Mouse (Mus musculus): ENCODE measurements around the gene Ankrd54. TPM values are rescaled to one million over a fixed set of nuclear protein-coding genes. Genes with fewer than 3 reads are reported as not detected.
"Not testable (repeated sequence)": the region's sequence is repeated elsewhere in the genome, so short reads cannot be mapped to it uniquely, and the experiment has no call there.

The Ankrd54 gene
- polyA plus RNA-seq, 2 experiments, result 44.4 to 58.3 TPM

DNA sequence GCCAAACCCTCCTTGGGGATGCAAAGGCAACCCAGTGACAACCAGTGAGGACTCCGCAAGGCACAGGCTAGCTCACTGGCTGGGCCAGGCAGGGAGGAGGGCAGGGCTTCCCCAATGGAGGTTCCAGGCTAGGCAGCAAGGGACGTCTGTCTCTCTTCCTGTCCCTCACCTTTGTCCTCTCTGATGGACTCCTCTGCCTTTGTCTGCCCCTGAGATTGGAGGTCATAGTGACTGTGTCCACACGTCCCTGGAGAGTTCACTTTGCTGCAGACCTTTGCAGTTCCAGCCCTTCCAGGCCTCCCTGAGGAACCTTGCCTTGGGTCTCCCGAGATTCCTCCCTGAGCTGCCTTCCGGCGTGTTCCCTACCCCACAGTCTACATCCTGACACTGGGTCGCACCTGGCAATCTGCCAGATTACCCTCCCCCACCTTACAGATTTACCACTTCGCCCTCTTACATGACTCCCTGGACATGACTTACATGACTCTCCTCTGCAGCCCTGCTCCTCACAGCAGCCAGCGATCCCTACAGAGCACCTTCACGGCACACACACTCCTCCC lies 39.9 kb downstream of the Ankrd54 start:
- no peak for TF ChIP-seq POLR2A (IDR thresholded peaks at IDR 0.05; ENCODE audit: borderline replicate concordance, extremely low read depth, insufficient read depth, insufficient read length)
- DNase-seq (ENCODE audit: low spot score) (no peak), ATAC-seq (ENCODE audit: low FRiP score, low read depth) (no peak)
- Histone ChIP-seq H3K27ac (replicated peaks; ENCODE audit: low read depth, low read length) (no peak overlapping the region), H3K4me3 (replicated peaks; ENCODE audit: low read length) (no peak overlapping the region), H3K9ac (ENCODE audit: low read depth, low read length, severe bottlenecking) (peak overlapping the region; percentile 31; the same call in 1 of the 2 replicates), H3K9me3 (ENCODE audit: control insufficient read depth, low read length) (no peaks in the 10 kb centered on the region), H3K4me1 (ENCODE audit: control insufficient read depth, insufficient read depth, low read length) (peaks cover 18% of the 10 kb centered on the region), H3K27me3 (ENCODE audit: control insufficient read depth, insufficient read depth, low read length) (no peaks in the 10 kb centered on the region), H3K36me3 (ENCODE audit: control insufficient read depth, insufficient read depth, low read length) (no peaks in the 10 kb centered on the region), H3K4me2 (replicated peaks; ENCODE audit: low read depth, low read length, severe bottlenecking) (no peak overlapping the region)
- 45% methylated on average over 10 of the region's 10 CpGs for WGBS

GRCm38 (mm10) chr15:79018886-79019285 lies 43.8 kb downstream of the Ankrd54 start:
- no peak overlapping the region for H3K9ac ChIP-seq (ENCODE audit: low read depth, low read length, severe bottlenecking)
- H3K9me3 ChIP-seq (ENCODE audit: control insufficient read depth, low read length), result no peaks in the 10 kb centered on the region
- DNase-seq (ENCODE audit: low spot score) (peak; percentile 45), ATAC-seq (ENCODE audit: low FRiP score, low read depth) (no peak)
- no peak overlapping the region for H3K4me3 ChIP-seq (replicated peaks; ENCODE audit: low read length)
- H3K27me3 ChIP-seq (ENCODE audit: control insufficient read depth, insufficient read depth, low read length), result no peaks in the 10 kb centered on the region
- 50% methylated on average over 3 of the region's 3 CpGs for WGBS
- no peaks in the 10 kb centered on the region for H3K36me3 ChIP-seq (ENCODE audit: control insufficient read depth, insufficient read depth, low read length)
- H3K27ac ChIP-seq (replicated peaks; ENCODE audit: low read depth, low read length), result no peak overlapping the region
- no peaks in the 10 kb centered on the region for H3K4me1 ChIP-seq (ENCODE audit: control insufficient read depth, insufficient read depth, low read length)
- H3K4me2 ChIP-seq (replicated peaks; ENCODE audit: low read depth, low read length, severe bottlenecking), result no peak overlapping the region
- TF ChIP-seq POLR2A (IDR thresholded peaks at IDR 0.05; ENCODE audit: borderline replicate concordance, extremely low read depth, insufficient read depth, insufficient read length), result no peak

DNA sequence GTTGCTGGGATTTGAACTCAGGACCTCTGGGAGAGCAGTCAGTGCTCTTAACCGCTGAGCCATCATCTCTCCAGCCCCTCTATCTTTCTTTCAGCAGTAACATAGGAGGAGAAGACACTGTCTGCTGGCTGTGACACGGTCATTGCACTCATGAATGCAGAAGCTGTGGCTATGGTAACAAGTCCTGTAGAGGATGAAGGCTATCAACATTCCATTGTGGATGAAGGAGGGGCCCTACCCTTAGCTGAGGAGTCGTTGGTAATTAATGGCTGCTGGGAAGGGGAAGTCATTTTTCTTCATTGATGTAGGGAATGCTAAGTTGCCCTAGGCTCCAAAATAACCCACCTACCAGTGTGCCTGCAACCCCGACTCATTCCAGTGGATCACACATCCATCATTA lies 44.5 kb downstream of the Ankrd54 start:
- no peaks in the 10 kb centered on the region for H3K27me3 ChIP-seq (ENCODE audit: control insufficient read depth, insufficient read depth, low read length)
- TF ChIP-seq POLR2A (IDR thresholded peaks at IDR 0.05; ENCODE audit: borderline replicate concordance, extremely low read depth, insufficient read depth, insufficient read length), result no peak
- H3K4me2 ChIP-seq (replicated peaks; ENCODE audit: low read depth, low read length, severe bottlenecking), result no peak overlapping the region
- H3K27ac ChIP-seq (replicated peaks; ENCODE audit: low read depth, low read length), result no peak overlapping the region
- H3K36me3 ChIP-seq (ENCODE audit: control insufficient read depth, insufficient read depth, low read length), result no peaks in the 10 kb centered on the region
- H3K4me3 ChIP-seq (replicated peaks; ENCODE audit: low read length), result no peak overlapping the region
- DNase-seq (ENCODE audit: low spot score) (no peak), ATAC-seq (ENCODE audit: low FRiP score, low read depth) (no peak)
- no peaks in the 10 kb centered on the region for H3K4me1 ChIP-seq (ENCODE audit: control insufficient read depth, insufficient read depth, low read length)
- WGBS, result 27% methylated on average over 4 of the region's 4 CpGs
- H3K9me3 ChIP-seq (ENCODE audit: control insufficient read depth, low read length), result no peaks in the 10 kb centered on the region
- H3K9ac ChIP-seq (ENCODE audit: low read depth, low read length, severe bottlenecking), result no peak overlapping the region

DNA sequence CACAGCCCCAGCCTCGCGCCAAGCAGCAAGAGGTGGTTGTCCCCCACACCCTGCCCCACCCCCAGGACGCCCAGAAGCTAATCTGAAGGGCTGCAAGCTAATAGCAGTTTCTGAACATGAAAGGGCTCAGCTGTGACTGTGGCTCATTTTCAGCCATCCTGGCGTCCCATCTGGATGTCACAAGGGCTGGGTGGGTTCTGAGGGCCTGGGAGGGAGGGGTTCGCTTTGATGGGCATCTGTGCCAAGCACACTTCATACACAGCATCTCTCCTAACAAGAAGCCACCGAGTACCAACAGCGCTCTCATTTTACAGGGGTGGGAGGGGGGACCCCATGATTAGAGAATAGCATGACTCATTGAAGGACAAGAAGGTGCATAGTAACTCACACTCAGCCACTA lies 49.3 kb downstream of the Ankrd54 start:
- no peaks in the 10 kb centered on the region for H3K27me3 ChIP-seq (ENCODE audit: control insufficient read depth, insufficient read depth, low read length)
- H3K9ac ChIP-seq (ENCODE audit: low read depth, low read length, severe bottlenecking), result no peak overlapping the region
- no peak overlapping the region for H3K4me2 ChIP-seq (replicated peaks; ENCODE audit: low read depth, low read length, severe bottlenecking)
- 36% methylated on average over 7 of the region's 7 CpGs for WGBS
- H3K36me3 ChIP-seq (ENCODE audit: control insufficient read depth, insufficient read depth, low read length), result no peaks in the 10 kb centered on the region
- TF ChIP-seq POLR2A (IDR thresholded peaks at IDR 0.05; ENCODE audit: borderline replicate concordance, extremely low read depth, insufficient read depth, insufficient read length), result no peak
- no peak overlapping the region for H3K4me3 ChIP-seq (replicated peaks; ENCODE audit: low read length)
- DNase-seq (ENCODE audit: low spot score) (no peak), ATAC-seq (ENCODE audit: low FRiP score, low read depth) (no peak)
- H3K27ac ChIP-seq (replicated peaks; ENCODE audit: low read depth, low read length), result no peak overlapping the region
- H3K9me3 ChIP-seq (ENCODE audit: control insufficient read depth, low read length), result no peaks in the 10 kb centered on the region
- H3K4me1 ChIP-seq (ENCODE audit: control insufficient read depth, insufficient read depth, low read length), result no peaks in the 10 kb centered on the region

GRCm38 (mm10) chr15:79011550-79011949 lies 51.1 kb downstream of the Ankrd54 start:
- peaks cover 9% of the 10 kb centered on the region for H3K36me3 ChIP-seq (ENCODE audit: control insufficient read depth, insufficient read depth, low read length)
- no peak overlapping the region for H3K9ac ChIP-seq (ENCODE audit: low read depth, low read length, severe bottlenecking)
- H3K27me3 ChIP-seq (ENCODE audit: control insufficient read depth, insufficient read depth, low read length), result no peaks in the 10 kb centered on the region
- 58% methylated on average over 10 of the region's 10 CpGs for WGBS
- H3K4me2 ChIP-seq (replicated peaks; ENCODE audit: low read depth, low read length, severe bottlenecking), result no peak overlapping the region
- H3K27ac ChIP-seq (replicated peaks; ENCODE audit: low read depth, low read length), result no peak overlapping the region
- no peak for TF ChIP-seq POLR2A (IDR thresholded peaks at IDR 0.05; ENCODE audit: borderline replicate concordance, extremely low read depth, insufficient read depth, insufficient read length)
- no peak for ATAC-seq (ENCODE audit: low FRiP score, low read depth)
- H3K4me3 ChIP-seq (replicated peaks; ENCODE audit: low read length), result no peak overlapping the region
- no peak for DNase-seq (ENCODE audit: low spot score)
- no peaks in the 10 kb centered on the region for H3K4me1 ChIP-seq (ENCODE audit: control insufficient read depth, insufficient read depth, low read length)
- no peaks in the 10 kb centered on the region for H3K9me3 ChIP-seq (ENCODE audit: control insufficient read depth, low read length)

- Histone ChIP-seq H3K4me3 (replicated peaks; ENCODE audit: low read length) (no peak overlapping the region), H3K4me2 (replicated peaks; ENCODE audit: low read depth, low read length, severe bottlenecking) (no peak overlapping the region), H3K4me1 (ENCODE audit: control insufficient read depth, insufficient read depth, low read length) (no peaks in the 10 kb centered on the region), H3K36me3 (ENCODE audit: control insufficient read depth, insufficient read depth, low read length) (peaks cover 27% of the 10 kb centered on the region), H3K27ac (replicated peaks; ENCODE audit: low read depth, low read length) (no peak overlapping the region), H3K27me3 (ENCODE audit: control insufficient read depth, insufficient read depth, low read length) (no peaks in the 10 kb centered on the region), H3K9me3 (ENCODE audit: control insufficient read depth, low read length) (no peaks in the 10 kb centered on the region), H3K9ac (ENCODE audit: low read depth, low read length, severe bottlenecking) (no peak overlapping the region)
- TF ChIP-seq POLR2A (IDR thresholded peaks at IDR 0.05; ENCODE audit: borderline replicate concordance, extremely low read depth, insufficient read depth, insufficient read length), result no peak
- ATAC-seq (ENCODE audit: low FRiP score, low read depth) (no peak), DNase-seq (ENCODE audit: low spot score) (no peak)
- WGBS, result 63% methylated on average over 5 of the region's 5 CpGs
Observed at GRCm38 (mm10) chr15:79009734-79010133, 53.0 kb downstream of the Ankrd54 start.

DNA sequence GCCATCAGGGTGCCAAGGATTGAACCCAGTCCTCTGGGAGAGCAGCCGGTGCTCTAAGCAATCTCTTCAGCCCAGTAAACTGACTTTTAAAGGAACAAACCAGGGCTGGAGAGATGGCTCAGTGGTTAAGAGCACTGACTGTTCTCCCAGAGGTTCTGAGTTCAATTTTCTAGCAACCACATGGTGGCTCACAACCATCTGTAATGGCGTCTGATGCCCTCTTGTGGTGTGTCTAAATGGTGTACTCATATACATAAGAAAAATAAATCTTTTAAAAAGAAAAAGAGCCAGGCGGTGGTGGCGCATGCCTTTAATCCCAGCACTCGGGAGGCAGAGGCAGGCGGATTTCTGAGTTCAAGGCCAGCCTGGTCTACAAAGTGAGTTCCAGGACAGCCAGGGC lies 54.9 kb downstream of the Ankrd54 start:
- not testable (repeated sequence) for H3K9me3 ChIP-seq (ENCODE audit: control insufficient read depth, low read length); DNase-seq (ENCODE audit: low spot score); H3K4me3 ChIP-seq (replicated peaks; ENCODE audit: low read length); H3K27me3 ChIP-seq (ENCODE audit: control insufficient read depth, insufficient read depth, low read length); H3K9ac ChIP-seq (ENCODE audit: low read depth, low read length, severe bottlenecking); H3K4me1 ChIP-seq (ENCODE audit: control insufficient read depth, insufficient read depth, low read length); H3K27ac ChIP-seq (replicated peaks; ENCODE audit: low read depth, low read length); H3K4me2 ChIP-seq (replicated peaks; ENCODE audit: low read depth, low read length, severe bottlenecking); ATAC-seq (ENCODE audit: low FRiP score, low read depth)
- WGBS, result 87% methylated on average over 6 of the region's 6 CpGs
- peaks cover 46% of the 10 kb centered on the region for H3K36me3 ChIP-seq (ENCODE audit: control insufficient read depth, insufficient read depth, low read length)

All from limb, embryonic 14.5 days (tissue).